Mouse (Mus musculus) T-helper 1 cell (primary cell): ENCODE measurements at regions not wholly inside any gene's neighbourhood (a gene's known extent, or its start where the extent isn't known, plus 50 kb on each side); places are given as distances from the start of the nearest gene placed in this dataset.

Experiments used
- in situ Hi-C: fragments of 300-600 bp; cut with MboI, MseI; formaldehyde crosslinking; loops from one replicate; pipeline ENCODE4 v1.15.1; 2025; ENCODE audit warnings: high pct_unique_total_duplicates

DNA sequence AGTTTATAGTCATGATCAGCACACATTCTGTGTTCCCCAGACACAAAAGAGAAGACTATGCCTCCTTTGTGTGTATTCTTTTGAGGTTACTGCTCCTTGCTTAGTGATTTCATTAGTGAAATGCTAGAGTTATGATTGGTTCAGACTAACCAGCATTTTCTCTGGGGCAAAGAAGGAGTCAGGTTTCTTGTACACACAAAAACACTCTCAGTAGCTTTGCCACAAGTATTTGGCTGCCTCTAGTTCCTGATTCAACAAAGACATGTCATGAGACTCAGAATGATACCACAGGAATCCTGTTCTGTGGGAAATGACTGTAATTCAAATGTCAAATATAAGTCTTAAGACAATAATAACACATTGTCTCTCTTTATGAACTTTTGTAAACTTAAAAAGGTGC is 86.9 kb downstream of the Alx1 start:
- in situ Hi-C loops: no loop called here

- in situ Hi-C loops: no loop called here
Observed at GRCm38 (mm10) chr10:102940823-102941519, 89.0 kb downstream of the Alx1 start.

DNA sequence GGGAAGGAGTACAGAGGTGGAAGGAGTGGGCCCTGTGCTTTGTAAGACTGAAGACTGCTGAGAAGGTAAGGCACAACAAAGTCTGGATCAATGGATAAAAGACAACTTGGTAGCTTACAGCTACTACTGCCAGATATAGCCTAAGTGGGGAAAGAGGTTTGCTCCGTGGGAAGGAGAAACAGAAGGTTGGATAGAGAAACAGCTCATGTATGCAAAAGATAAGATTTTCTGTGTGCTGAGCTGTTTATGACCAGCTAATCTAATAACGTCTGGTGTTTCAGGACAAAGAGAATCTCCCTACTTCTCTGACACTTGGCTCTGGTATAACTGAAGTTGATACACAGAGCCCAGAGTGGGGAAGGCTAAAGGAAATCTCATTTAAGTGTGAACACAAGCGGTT is 98.6 kb downstream of the Alx1 start:
- in situ Hi-C loops: no loop called here

DNA sequence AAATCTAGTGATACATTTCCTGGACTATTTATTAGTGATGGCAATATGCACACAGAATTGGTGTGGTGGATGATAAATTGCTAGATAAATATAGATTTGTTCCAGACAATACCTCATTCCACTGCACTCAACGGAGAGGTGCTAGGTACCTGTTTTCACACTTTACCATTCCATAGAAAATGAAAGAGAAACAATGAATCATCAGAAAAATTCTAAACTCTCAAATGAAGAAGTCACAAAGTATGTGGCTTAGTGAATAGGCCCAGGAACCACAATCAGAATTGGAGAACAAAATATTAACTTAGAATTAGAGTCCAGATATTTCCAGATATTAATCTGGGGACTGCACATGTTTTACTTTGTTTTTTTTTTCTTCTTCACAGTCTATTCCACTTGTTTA is 101.4 kb downstream of the Alx1 start:
- in situ Hi-C loops: no loop called here

GRCm38 (mm10) chr10:102897368-102897767 is 132.6 kb downstream of the Alx1 start:
- in situ Hi-C loops: no loop called here

GRCm38 (mm10) chr10:102895952-102896351 is 134.1 kb downstream of the Alx1 start:
- in situ Hi-C loops: no loop called here

- in situ Hi-C loops: no loop called here
Observed at GRCm38 (mm10) chr10:102892373-102892772, 137.6 kb downstream of the Alx1 start.

- in situ Hi-C loops: no loop called here
Observed at GRCm38 (mm10) chr10:102889709-102890108, 140.3 kb downstream of the Alx1 start.

DNA sequence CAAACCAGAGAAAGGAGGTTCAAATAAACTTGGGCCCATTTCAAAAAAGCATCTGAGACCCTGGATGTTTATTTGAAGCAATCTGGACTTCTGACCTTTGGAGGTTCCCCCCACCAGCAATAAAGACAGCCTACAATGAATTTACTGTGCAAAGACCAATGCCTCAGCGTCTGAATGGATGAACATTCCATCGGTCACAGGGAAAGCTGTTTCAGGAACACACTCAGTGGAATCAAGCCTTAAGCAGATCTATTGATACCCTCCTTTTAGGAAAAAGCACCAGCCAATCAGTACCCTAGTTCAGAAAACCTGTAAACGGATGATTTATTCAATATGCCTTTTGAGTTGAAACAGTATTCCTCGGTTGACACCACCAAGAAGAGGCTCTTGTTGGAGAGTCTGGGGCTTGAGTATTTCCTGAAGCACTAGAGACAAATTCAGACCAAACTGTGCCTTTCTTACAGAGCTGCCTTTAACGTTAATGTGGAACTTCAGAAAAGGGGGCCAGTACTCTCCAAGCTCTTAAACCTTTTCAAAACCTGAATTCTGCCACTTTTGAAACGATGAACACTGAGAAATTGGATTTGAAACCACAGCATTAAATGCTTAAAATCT is 148.1 kb downstream of the Alx1 start:
- in situ Hi-C loops: no loop called here

GRCm38 (mm10) chr10:102878010-102878409 is 152.0 kb downstream of the Alx1 start:
- in situ Hi-C loops: no loop called here

- in situ Hi-C loops: no loop called here
Observed at GRCm38 (mm10) chr10:102876946-102877345, 153.1 kb downstream of the Alx1 start.

DNA sequence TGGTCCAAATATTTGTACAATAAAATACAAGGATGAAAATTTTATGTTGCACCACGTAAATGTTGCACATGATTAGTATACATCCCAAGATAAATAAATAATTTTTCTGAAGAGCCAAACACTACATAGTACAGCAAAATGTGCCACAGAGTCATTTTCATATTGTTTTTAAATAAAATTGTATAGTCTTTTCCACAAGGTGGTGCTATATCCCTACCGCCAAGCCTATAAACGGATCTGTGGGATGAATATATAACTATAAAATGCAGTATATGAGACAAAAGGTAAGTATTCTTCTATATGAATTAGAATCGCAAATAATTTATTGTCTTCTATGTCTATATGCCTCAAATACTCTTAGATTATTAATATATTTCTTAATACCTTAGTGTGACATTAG is 163.1 kb downstream of the Alx1 start:
- in situ Hi-C loops: no loop called here

DNA sequence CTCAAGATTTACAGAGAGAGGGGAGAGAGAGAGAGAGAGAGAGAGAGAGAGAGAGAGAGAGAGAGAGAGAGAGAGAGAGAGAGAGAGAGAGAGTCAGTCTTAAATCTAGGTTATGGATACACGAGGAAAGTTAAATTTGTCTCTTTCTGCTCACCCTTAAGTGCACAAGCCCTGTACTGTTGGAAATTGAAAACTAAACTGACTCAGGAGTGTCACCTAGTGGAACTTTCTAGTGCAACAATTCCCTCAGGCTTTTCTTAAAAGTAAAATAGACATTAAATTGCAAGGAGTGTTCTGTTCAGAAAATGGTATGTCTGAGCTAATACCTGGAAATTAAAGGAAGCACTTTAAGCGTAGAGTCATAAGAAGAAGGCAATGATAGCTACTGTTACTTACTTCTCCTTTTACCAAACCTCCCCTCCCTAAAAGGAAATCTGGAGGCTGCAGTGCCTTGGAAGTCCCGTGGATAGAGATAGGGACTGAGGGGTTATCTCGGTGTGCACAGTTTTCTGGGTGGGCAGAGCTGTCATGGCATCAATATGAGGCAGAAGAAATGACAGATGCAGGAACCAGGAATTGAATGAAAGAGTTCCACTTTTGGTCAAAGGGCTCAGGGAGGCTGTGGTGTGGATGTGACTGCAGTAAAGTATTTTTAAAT is 193.3 kb downstream of the Alx1 start:
- in situ Hi-C loops: no loop called here

GRCm38 (mm10) chr10:102835814-102836213 is 194.2 kb downstream of the Alx1 start:
- in situ Hi-C loops: no loop called here

DNA sequence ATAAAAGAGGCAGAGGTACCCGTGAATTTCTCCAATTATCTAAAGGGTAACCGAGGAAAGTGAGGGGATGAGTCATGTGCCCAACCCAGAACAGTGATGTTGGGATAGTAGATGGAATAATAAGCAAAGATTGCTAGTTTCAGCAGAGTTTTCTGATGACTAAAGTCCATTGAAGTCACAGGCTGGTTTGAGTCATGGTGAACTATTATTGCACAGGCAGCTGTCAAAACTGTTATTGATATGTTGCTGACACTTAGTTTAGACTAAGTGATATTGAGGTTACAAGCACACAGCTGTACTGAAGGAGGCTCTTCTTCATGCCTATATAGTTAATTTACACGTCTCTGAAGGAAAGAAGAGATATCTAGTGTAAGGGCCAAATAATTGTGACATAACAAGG is 200.4 kb downstream of the Alx1 start:
- in situ Hi-C loops: loop anchor here (5.0 kb wide), 1 partner anchor 377 kb away; no protein-coding TSS in a partner anchor

DNA sequence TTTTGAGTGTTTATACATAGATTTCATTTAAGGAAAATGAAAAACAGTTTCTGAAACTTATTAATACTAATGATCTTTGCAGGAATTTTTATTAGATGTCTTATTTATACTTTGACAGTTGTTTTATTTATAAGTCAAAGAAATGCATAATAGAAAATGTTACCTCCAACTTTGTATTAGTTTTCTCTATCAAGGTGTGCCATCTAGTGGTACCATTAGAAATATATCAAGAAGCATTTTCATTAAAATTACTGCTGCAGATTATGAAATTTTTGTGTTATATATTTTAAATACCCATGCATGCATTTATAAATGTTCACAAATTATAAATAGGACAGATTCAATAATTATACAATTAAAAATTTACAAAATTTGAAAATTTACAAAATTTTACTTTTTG is 206.6 kb downstream of the Alx1 start:
- in situ Hi-C loops: no loop called here

GRCm38 (mm10) chr10:102801391-102801790 is 228.6 kb downstream of the Alx1 start:
- in situ Hi-C loops: no loop called here

- in situ Hi-C loops: no loop called here
Observed at GRCm38 (mm10) chr10:102779243-102779642, 250.8 kb downstream of the Alx1 start.

GRCm38 (mm10) chr10:102763696-102764095 is 251.7 kb downstream of the Rassf9 start:
- in situ Hi-C loops: no loop called here

DNA sequence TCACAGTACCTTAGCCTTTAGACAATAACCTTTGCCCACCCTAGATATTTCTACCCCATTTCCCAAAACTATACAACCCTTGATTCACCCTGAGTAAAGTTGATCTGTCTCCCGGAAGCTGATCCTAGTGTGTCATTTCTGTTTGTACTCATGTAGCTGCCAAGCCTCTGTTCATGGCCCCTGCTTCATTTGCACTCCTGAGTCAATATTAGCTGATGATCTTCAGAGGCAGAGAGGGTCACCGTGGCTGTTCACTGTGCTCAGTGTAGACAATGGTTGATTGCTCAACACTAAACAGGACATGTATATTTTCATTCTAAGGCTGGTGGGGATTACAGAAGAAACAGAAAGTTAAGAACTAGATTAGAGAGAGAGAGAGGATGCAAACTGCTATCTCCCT is 250.4 kb downstream of the Rassf9 start:
- in situ Hi-C loops: no loop called here

GRCm38 (mm10) chr10:102735207-102735606 is 223.2 kb downstream of the Rassf9 start:
- in situ Hi-C loops: loop anchor here (5.0 kb wide), 1 partner anchor 218 kb away; no protein-coding TSS in a partner anchor

DNA sequence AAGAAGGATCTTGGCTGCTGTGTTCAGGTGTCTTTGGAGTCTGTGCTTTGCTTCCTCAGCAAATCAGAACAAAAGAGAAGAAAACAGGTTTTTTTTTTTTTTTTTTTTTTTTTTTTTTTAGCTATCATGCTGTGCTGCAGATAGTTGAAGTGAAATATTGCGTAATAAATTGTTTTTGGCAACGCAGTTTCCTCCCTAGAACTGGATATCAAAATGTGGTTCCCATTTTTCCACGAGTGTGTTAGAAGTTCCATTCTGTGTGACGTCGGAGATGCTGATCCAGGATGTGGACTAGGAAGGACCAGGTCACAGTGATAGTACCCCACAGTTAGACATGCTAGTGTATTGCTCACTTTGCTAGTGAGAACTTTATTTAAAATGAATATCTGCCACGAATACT is 220.4 kb downstream of the Rassf9 start:
- in situ Hi-C loops: no loop called here

DNA sequence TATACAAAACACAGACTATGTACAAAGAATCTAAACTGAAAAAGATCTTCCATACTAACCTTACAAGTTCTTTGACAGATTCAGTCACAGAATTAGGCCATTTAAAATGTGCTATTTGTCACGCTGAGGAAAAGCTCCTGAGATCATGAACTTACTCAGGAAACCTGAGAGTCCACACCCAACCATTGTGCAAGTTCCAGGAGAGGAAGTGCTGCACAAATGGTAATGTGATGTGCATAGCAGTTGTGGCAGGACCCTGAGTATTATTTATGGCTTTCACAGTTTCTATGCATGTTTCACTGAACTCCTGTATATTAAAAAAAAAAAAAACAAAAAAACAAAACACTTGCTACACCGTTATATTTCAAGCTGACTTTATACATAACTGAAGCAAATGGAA is 200.2 kb downstream of the Rassf9 start:
- in situ Hi-C loops: no loop called here
